Mouse (Mus musculus) liver, embryonic 14.5 days (tissue): ENCODE results near the gene Lrrc8b.

Source experiments
- CTCF ChIP-seq: IDR thresholded peaks from 2 replicates; pipeline ENCODE4 v1.5.1; 2016; ENCODE audit warnings: antibody characterized with exemption, low read depth, control low read depth
- EP300 ChIP-seq: IDR thresholded peaks from 2 replicates; pipeline ENCODE4 v1.6.1; 2016; ENCODE audit warnings: antibody characterized with exemption, low read depth

DNA sequence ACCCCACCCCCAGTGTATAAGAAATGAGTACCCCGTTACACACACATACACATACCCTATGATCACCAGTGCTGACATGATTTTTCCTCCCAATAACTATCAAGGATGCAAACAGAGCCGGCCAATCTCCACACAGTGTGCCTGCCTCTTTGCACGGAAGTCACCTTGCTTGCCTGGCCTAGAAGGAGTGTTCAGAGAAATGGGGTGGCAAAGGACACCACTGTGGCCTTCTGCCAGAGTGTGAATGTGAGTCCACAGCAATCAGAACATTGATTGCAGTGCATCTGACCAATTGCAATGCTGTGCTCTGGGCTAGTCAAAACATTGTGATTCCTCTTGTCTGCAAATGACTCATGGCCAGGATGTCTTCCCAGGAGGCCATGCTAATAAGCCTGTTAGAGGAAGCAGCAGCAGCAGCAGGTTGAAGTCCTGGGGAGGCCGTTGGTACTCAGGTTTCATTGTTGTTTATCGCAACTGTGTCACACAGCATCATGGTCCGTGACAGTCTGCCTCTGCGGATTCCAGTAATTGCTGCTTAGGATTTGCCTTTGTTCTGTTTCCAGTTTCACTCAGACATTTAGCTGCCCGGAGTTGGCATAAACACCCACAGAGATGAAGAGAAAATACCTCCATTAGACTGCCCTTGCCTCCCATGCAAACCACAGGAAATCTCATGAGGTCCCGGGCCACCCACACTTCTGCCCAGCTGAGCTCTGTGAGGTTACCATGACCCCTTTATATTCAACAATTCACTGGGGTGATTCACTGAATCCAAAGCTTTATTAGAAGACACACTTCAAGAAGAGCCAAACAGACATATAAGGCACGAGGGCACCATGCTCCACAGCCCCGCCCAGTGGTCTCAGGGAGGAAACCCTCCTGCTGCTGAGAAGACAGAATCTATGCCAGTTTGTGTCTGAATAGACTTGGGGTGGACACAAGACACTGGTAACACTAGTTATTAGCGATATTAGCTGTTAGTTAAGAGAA lies 84.9 kb downstream of the Lrrc8b start:
- TF ChIP-seq CTCF (peak; percentile 36), EP300 (no peak)
